Mouse (Mus musculus) urinary bladder, postnatal 36 days (tissue): ENCODE measurements around the gene Clca3a1.
"Not testable (repeated sequence)": the region's sequence is repeated elsewhere in the genome, so short reads cannot be mapped to it uniquely, and the experiment has no call there.

Source experiments
- DNase-seq, 2 experiments: peaks; one replicate each; pipeline ENCODE4 v3.0.0; 2022; ENCODE audit warnings: low spot score in 2 of 2, mixed read lengths in 1 of 2

The Clca3a1 gene

DNA sequence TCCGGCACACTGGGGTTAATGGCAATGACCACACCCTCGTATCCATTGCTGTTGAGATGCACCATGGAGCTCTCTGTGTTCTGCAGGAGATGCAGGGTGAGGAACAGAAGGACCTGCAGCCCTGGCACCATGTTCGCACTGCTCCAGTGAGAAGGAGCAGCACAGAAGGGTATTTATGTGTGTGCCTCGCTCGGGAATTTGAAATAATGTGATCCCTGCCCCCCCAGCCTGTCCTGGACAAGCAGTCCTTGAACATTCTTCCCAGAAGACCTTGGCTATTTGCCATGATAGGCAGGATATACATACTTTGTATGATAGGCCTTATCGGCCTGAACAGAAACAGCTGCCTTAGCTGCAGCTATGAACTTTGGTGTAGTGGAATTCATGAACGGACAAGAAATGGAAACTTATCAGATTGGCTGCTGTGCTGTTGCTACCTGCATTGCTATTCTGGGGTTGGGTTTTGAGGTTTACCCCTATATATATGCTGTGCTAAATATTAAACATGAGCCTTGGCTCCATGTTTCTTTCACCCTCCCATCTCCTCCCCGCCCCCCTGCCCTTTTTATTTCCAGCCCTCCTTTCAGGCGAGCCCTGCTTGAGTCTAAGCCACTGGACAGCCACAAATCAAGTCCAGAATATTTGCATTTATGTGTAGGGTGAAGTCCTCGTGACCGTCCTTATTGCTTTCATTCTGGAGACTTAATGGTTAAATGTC lies at the start of gene Clca3a1:
TSS of gene Clca3a1 (minus strand) at position 386 of the 718 bp plus-strand sequence.
- DNase-seq, result no peak

DNA sequence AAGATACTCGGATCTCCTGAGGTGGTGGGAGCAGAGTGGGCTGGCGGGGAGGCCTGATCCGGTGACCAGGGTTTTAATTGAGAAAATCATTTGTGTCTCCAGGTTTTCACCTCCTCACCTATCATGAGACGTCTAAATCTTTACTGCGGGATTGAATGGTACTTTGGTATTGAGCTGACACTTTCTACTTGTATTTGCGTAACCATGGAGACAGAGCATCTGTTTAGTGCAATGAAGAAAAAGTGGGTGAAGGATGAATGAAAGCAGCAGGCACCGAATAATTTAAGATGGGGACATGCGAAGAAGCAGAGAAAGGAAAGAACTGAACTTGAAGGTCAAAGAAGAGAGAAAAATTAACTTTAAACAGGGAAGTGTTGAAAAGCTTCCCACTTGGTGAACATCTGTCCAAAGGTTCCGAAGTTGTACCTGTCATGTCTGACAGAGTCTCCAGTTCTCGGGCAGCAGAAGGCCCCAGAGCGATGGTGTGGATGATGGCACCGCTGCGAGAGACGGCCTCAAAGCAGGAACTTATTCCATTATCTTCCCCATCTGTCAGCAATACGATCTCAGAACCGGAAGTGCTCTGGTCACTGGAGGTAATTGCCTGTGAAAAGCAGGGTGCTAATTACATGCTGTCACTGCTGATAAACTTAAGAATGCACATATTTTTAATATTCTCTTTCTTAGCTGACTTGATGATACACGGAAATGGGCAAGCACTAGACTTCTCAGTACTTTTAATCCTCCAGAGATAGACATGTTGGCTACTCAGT lies 47.6 kb upstream of the Clca3a1 start:
- DNase-seq, result not testable (repeated sequence)

- not testable (repeated sequence) for DNase-seq
Measured at GRCm38 (mm10) chr3:144806626-144807025, 45.8 kb upstream of the Clca3a1 start.

- DNase-seq, result peak in 1 of 2 experiments; percentile 35
Measured at GRCm38 (mm10) chr3:144801861-144802260, 41.1 kb upstream of the Clca3a1 start.

GRCm38 (mm10) chr3:144785181-144786148 lies 24.7 kb upstream of the Clca3a1 start:
- DNase-seq, result no peak

DNA sequence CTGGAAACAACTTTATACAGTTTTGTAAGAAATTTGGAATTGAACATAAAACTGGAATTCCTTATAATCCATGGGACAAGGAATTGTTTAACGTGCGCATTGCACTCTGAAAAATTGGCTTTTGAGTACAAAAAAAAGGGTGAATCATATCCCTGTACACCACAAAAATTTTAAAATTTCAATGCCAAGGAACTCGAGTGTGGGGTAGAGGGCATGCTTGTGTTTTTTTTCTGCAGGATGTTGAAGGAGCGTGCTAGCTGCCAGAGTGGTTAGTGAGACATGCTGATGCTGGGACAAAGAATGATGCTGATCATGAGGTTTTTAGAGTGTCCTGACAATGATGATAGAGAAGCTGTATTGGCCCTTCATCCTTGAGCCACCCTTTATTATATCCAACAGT lies 4.4 kb upstream of the Clca3a1 start:
- DNase-seq, result no peak

GRCm38 (mm10) chr3:144761454-144761853 lies 677 bp upstream of the Clca3a1 start:
- no peak for DNase-seq

- DNase-seq, result no peak
Measured at GRCm38 (mm10) chr3:144759719-144760118, 1.1 kb downstream of the Clca3a1 start.

DNA sequence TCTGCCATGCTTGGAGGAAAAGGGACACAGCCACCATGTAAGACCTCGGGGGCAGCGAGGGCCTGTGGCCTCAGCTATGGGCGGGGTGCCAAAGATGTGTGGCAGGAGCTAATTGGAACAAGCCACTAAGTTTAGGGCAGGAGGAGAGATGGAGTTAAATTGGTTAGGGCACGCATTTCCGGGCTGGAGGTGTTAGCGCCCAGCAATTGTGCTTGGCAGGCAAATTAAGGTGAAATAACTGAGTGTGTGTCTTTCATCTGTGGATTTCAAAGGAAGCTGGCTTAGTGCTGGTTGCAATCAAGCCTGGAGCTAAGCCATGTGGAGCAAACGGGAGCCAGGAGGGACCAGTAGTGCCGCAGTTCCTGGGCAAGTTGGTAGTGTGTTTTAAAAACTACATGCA lies 4.7 kb downstream of the Clca3a1 start:
- DNase-seq, result not testable (repeated sequence)

DNA sequence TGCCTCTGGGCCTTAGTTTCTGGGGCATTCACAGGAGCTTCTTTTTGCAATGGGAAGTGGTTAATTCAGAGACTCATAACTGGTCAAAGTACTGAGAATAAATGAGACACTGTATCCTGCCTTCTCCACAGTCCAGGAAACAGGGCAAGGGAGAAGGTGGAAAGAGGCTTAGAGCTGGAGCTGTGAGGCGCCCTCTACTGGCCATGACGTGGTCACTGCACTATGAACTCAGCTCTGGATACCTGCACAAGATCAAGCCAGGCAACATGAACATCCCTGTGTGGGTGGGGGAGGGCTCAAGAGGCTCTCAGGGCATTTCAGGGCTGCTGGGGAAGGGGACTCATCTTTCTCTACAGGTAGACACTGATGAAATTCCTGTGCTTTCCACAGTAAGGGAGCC lies 7.7 kb downstream of the Clca3a1 start:
- DNase-seq, result no peak

DNA sequence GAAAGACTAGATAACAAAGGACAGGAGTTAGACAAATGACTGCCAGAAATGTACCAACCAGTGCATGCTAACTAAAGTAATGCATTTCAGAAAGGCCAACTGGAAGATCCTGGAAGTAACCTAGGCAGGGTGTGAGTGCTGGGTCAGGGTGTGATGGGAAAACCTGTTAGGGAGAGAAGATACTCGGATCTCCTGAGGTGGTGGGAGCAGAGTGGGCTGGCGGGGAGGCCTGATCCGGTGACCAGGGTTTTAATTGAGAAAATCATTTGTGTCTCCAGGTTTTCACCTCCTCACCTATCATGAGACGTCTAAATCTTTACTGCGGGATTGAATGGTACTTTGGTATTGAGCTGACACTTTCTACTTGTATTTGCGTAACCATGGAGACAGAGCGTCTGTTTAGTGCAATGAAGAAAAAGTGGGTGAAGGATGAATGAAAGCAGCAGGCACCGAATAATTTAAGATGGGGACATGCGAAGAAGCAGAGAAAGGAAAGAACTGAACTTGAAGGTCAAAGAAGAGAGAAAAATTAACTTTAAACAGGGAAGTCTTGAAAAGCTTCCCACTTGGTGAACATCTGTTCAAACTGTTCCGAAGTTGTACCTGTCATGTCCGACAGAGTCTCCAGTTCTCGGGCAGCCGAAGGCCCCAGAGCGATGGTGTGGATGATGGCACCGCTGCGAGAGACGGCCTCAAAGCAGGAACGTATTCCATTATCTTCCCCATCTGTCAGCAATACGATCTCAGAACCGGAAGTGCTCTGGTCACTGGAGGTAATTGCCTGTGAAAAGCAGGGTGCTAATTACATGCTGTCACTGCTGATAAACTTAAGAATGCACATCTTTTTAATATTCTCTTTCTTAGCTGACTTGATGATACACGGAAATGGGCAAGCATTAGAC lies 11.5 kb downstream of the Clca3a1 start:
- not testable (repeated sequence) for DNase-seq

DNA sequence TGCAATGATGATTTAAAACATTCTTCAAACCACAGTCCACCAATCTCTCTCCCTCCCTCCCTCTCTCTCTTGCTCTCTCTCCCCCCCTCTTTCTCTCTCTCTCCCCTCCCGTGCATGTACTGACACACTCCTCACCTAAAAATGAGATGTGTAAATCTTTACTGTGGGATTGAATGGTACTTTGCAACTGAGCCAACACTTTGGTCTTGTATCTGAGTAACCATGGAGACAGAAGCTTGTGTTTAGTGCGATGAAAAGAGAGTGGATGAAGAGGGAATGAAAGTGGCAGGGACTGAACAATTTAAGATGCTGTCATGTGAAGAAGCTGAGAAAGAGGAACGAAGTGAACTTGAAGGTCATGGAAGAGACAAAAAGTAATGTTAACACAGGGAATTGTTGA lies 13.1 kb downstream of the Clca3a1 start:
- not testable (repeated sequence) for DNase-seq

- not testable (repeated sequence) for DNase-seq
Measured at GRCm38 (mm10) chr3:144738396-144738795, 22.4 kb downstream of the Clca3a1 start.

- DNase-seq, result peak in 1 of 2 experiments; percentile 42
Measured at GRCm38 (mm10) chr3:144736831-144737230, 23.9 kb downstream of the Clca3a1 start.

GRCm38 (mm10) chr3:144723455-144723854 lies 37.3 kb downstream of the Clca3a1 start:
- DNase-seq, result peak in 1 of 2 experiments; percentile 35

- not testable (repeated sequence) for DNase-seq
Measured at GRCm38 (mm10) chr3:144722566-144722965, 38.2 kb downstream of the Clca3a1 start.

- DNase-seq, result no peak
Measured at GRCm38 (mm10) chr3:144721860-144722256, 38.9 kb downstream of the Clca3a1 start.

DNA sequence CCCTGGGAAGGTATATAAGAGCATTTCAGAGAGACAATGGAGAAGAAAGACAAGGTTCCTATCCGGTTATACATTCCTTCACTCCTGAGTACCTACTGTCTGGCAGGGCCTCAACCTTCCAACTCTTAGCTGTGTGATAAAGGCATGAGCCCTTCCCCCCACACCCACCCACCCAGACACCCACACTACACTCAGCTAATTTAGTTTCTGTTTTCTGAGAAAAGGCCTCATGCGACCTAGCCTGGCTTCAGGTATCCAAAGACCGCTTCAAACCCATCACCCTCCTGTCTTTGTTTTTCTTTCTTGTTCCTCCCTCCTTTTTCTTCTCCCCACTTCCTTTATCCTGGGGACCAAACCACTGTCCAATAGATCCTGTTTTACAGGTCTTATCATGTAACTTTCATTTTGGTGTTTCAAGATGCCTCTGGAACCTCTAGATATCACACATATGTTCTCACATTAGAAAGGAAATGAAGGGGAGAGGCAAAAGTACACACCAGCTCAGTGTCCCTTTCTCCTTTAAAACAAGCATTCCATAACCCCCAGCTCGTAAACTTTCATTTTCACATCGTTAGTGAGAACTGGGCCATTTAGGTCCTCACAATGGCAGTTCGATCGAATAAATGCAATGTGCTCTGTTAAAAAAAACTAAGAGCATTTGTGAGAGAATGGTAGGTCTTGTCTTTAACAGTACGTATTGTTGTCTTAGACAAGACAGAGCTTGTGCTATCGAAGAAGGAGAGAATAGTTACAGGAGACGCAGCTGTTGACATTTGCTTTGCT lies 39.5 kb downstream of the Clca3a1 start:
- DNase-seq, result no peak

- DNase-seq, result peak; percentile 97 to 99
Measured at GRCm38 (mm10) chr3:144719901-144720747, 40.7 kb downstream of the Clca3a1 start, which contains the start of gene Sh3glb1. Gene Sh3glb1, minus strand, starts transcription at chr3:144720335.
